Mouse (Mus musculus) kidney, embryonic 16.5 days (tissue): Measurements from ENCODE around the gene Fam71a. TPM values are rescaled to one million over a fixed set of nuclear protein-coding genes. Genes with fewer than 3 reads are reported as not detected.

Source experiments
- ATAC-seq: fragments of 200-750 bp; cut with Nextera tagmentation; 2 replicates; pipeline ENCODE4 v1.8.0; 2017; ENCODE audit warnings: moderate TSS enrichment; ENCODE audit not compliant: low FRiP score, low TSS enrichment
- H3K27ac ChIP-seq: fragments of 300-500 bp; sonication (generic); 2 replicates; pipeline ENCODE4 v1.5.1; 2014; ENCODE audit warnings: low read length
- H3K27me3 ChIP-seq: fragments of 300-500 bp; sonication (generic); 2 replicates; pipeline ENCODE4 v1.6.1; 2014; ENCODE audit warnings: low read length, control low read depth, mixed read lengths; ENCODE audit not compliant: insufficient read depth
- H3K36me3 ChIP-seq: fragments of 300-500 bp; sonication (generic); 2 replicates; pipeline ENCODE4 v1.6.1; 2014; ENCODE audit warnings: low read length, control low read depth, mixed read lengths; ENCODE audit not compliant: insufficient read depth
- H3K4me1 ChIP-seq: fragments of 300-500 bp; sonication (generic); 2 replicates; pipeline ENCODE4 v1.6.1; 2014; ENCODE audit warnings: low read length, control low read depth, mixed read lengths; ENCODE audit not compliant: insufficient read depth
- H3K4me2 ChIP-seq: fragments of 300-500 bp; sonication (generic); replicated peaks from 2 replicates; pipeline ENCODE4 v1.6.1; 2014; ENCODE audit warnings: low read depth, low read length
- H3K4me3 ChIP-seq: fragments of 300-500 bp; sonication (generic); 2 replicates; pipeline ENCODE4 v1.5.1; 2014; ENCODE audit warnings: mild to moderate bottlenecking, low read length
- H3K9ac ChIP-seq: fragments of 300-500 bp; sonication (generic); replicated peaks from 2 replicates; pipeline ENCODE4 v1.6.1; 2014; ENCODE audit warnings: low read length
- H3K9me3 ChIP-seq: fragments of 300-500 bp; sonication (generic); 2 replicates; pipeline ENCODE4 v1.6.1; 2016; ENCODE audit warnings: low read length, control low read depth
- WGBS: fragments of 180-500 bp; shearing (Covaris S2); extraction: QIAGEN DNeasy Blood & Tissue Kit; methylation state at CpG from one replicate; pipeline ENCODE4 v1.1.7; 2014; 5-methylcytosine and 5-hydroxymethylcytosine counted together
- polyA plus RNA-seq: library from polyadenylated mRNA; unstranded; fragments of >200 nt; fragmentation: Nextera tagmentation; extraction: Ambion mirVana; gene quantifications from 2 replicates; pipeline ENCODE4 v1.2.1, GENCODE M21; 2015

Fam71a gene
- polyA plus RNA-seq, 1 experiment from 2014 or later, result not detected

DNA sequence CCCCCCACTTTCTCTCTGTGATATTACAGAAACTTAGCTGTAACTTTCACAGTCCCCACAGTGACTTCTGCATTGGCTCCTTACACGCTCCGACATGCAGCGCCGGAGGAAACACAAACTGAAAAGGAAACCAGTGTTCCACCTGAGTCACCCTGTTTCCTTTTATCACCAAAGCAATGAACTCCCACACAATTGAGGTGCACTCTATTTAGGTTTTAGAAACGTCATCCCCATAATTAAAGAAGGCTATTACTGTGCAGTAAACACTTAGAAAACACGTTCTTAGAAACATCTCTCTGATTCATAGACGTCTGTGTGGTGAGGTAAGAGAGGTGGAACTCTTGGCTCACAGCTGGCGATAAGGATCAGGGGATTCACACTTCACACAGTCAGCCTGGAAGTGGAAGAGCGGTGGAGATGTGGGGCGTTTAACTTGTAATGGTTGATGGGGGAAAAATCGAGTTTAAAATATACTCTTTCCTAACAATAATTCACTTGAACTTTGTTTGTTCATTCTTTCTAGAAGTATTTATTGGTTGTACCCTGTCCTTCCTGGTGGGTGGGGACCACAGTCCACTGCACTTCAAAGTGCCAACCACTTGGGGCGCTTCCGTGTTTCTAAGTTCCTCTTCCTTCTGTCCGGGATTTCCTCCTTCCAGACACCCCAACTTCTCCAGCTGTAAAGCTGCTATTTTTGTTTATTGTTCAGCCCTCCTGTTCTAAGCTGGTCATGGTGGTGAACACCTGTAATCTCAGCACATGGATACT lies 29.2 kb upstream of the Fam71a start:
- Histone ChIP-seq H3K9me3 (no peaks in the 10 kb centered on the region), H3K27me3 (peaks cover 3% of the 10 kb centered on the region; the same call in 1 of the 2 replicates), H3K27ac (no peak overlapping the region), H3K9ac (no peak overlapping the region), H3K4me1 (peaks cover 10% of the 10 kb centered on the region; the same call in 1 of the 2 replicates), H3K4me2 (peak overlapping the region; percentile 11; the same call in 1 of the 2 replicates), H3K4me3 (no peak overlapping the region), H3K36me3 (no peaks in the 10 kb centered on the region)
- WGBS, result 7% methylated on average over 14 of the region's 14 CpGs
- peak; percentile 58; the same call in 1 of the 2 replicates for ATAC-seq

DNA sequence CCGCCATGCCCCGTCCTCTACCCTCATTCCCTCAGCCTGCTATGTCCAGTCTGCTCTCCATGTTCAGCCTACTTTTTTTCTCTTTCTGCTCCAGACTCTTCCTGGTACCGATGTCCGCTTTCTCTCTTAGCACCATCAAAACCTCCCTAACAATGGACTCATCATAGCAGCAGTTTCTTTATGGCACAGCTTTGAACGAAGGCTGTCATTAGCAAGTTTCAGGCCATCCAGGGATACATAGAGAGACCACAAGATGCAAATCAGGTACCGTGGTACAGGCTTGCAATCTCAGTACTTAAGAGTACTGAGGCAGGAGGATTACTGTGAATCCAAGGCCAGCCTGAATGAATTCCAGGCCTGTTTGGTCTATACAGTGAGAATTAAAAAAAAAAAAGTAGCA lies 28.1 kb upstream of the Fam71a start:
- Histone ChIP-seq H3K27me3 (peaks cover 10% of the 10 kb centered on the region; the same call in 1 of the 2 replicates), H3K9ac (no peak overlapping the region), H3K4me1 (peaks cover 10% of the 10 kb centered on the region; the same call in 1 of the 2 replicates), H3K9me3 (no peaks in the 10 kb centered on the region), H3K27ac (no peak overlapping the region), H3K4me2 (no peak overlapping the region), H3K36me3 (no peaks in the 10 kb centered on the region), H3K4me3 (no peak overlapping the region)
- 86% methylated on average over 6 of the region's 6 CpGs for WGBS
- ATAC-seq, result no peak

DNA sequence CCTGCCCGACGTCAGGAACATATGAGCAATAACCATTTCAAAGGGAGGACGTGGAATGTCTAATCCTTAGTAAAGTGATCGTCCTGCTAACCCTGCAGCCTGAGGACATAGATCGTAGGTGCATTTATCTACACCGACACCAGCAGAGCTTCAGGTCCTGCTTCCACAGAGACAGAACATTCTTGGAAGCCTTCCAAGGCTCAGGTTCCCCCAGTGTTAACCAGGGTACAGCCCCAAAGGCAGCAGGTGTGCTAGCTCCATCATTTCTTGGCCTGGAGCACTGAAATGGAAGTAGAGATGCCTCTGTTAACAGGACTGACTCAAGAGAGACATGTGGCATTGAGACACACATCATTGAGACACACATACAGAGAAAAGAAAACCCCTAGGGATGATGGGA lies 27.6 kb upstream of the Fam71a start:
- Histone ChIP-seq H3K9me3 (no peaks in the 10 kb centered on the region), H3K4me2 (no peak overlapping the region), H3K4me1 (peaks cover 10% of the 10 kb centered on the region; the same call in 1 of the 2 replicates), H3K27ac (no peak overlapping the region), H3K9ac (no peak overlapping the region), H3K27me3 (peaks cover 15% of the 10 kb centered on the region; the same call in 1 of the 2 replicates), H3K36me3 (no peaks in the 10 kb centered on the region), H3K4me3 (no peak overlapping the region)
- WGBS, result 57% methylated on average over 6 of the region's 6 CpGs
- no peak for ATAC-seq

DNA sequence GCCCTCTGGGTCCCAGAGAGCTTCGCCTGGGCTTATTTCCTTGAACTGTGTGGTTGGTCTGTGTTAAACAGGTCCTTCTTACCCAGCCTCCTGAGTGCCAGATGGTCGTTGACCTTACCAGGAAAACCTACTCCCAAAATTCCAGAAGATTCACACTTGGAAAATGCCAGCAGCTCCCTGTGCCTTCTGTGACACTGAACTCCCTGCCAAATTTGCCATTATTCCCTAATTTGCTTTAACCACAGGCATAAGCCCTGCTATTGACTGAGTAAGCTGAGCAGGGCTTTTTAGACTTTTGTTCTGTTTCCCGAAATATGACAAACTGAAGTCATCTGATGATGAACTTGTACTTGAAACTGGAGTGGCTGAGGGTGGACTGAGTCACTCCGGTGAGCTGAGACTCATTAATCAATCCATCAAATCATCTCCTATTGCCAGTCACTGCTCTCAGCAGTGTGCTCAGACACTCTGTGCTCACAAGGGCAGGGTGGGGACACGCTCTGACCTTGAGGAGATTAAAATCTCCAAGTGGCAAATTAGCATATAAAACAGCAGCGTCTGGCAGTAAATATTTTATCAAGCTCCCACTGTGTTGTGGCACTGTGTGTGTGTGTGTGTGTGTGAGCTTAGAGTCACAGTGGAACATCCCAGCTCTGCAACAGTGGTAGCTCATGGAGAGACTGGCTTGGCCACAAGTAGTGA lies 25.2 kb upstream of the Fam71a start:
- Histone ChIP-seq H3K36me3 (no peaks in the 10 kb centered on the region), H3K27me3 (peaks cover 34% of the 10 kb centered on the region), H3K4me3 (no peak overlapping the region), H3K9ac (no peak overlapping the region), H3K4me1 (peaks cover 30% of the 10 kb centered on the region), H3K9me3 (no peaks in the 10 kb centered on the region), H3K27ac (no peak overlapping the region), H3K4me2 (no peak overlapping the region)
- ATAC-seq, result no peak
- WGBS, result 45% methylated on average over 6 of the region's 6 CpGs

DNA sequence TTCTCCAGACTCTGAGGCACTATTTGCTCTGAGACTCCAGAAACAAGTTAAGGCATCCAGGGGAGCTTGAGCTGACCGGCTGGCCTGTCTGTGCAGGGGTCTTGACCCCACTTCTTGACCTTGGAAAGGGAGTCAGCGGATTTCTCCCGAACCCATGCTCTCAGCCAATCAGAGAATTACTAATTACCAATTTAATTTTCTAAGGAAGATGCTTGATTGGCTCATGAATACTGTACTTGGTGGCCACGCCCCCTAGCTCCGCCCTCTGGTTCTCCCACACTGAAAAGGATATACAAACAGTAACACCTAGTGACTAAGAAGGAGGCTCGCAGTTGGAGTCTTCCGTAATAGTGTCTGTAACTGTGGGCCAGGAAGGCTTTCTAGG lies 21.8 kb upstream of the Fam71a start:
- Histone ChIP-seq H3K9ac (no peak overlapping the region), H3K4me1 (peaks cover 39% of the 10 kb centered on the region), H3K9me3 (no peaks in the 10 kb centered on the region), H3K27me3 (peaks cover 44% of the 10 kb centered on the region), H3K36me3 (no peaks in the 10 kb centered on the region), H3K27ac (peak overlapping the region; percentile 28; the same call in 1 of the 2 replicates), H3K4me2 (peak overlapping the region; percentile 98), H3K4me3 (peak overlapping the region; percentile 62)
- ATAC-seq, result no peak
- WGBS, result 5% methylated on average over 7 of the region's 7 CpGs

DNA sequence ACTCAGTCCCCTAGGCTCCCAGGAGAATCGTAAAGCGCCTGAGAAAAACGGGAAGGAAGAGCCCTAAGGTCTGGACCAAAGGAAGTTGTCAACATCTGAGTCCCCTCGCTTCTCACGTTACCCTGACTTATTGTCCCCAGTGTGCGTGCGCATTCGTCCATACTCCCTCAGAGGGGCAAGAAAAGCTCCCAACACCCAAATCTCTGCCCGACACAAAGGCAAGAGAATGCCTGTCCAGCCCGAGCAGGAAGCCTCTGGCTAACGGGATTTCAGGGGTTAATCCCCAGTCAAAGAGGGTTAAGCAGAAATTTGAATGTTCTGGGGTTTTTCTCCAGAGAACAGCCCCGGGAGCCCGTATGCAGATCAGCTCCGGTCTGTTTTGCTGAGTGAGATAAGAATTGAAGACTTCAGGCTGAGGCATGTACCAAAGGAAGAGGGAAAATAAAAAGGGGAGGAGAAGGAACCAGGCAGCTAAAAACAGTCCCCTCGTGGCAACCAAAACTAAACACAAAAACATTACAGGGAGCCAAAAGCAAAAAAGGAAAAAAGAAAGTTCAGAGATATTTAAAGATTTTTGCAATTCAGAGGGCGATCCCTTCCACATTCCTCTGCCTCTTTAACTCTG lies 21.3 kb upstream of the Fam71a start:
- Histone ChIP-seq H3K36me3 (no peaks in the 10 kb centered on the region), H3K27me3 (peaks cover 48% of the 10 kb centered on the region), H3K4me1 (peaks cover 39% of the 10 kb centered on the region), H3K9me3 (no peaks in the 10 kb centered on the region), H3K9ac (peak overlapping the region; percentile 8), H3K4me2 (peak overlapping the region; percentile 98), H3K4me3 (peak overlapping the region; percentile 62), H3K27ac (peak overlapping the region; percentile 28; the same call in 1 of the 2 replicates)
- under 1% methylated on average over 16 of the region's 16 CpGs for WGBS
- ATAC-seq, result no peak

DNA sequence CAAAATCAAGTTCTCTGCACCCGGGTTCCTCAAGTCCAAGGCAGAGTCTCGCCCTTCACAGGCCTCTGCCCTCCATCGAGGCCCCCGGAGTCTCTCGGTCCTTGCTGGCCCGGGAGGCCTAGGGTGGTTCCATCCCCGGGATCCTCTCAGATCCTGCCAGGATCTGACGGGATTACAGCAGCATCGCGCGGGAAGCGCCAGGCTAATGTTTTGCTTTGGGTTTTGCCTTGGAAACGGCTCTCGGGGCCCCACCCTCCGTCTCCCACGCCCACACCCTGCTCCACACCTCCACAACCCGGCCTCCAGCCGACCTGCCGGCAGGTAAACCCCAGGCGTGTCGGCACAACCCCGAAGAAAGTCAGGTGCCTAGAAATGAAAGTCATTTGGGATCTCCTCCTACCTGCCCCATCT lies 20.2 kb upstream of the Fam71a start:
- Histone ChIP-seq H3K4me2 (peak overlapping the region; percentile 98), H3K36me3 (no peaks in the 10 kb centered on the region), H3K27me3 (peaks cover 48% of the 10 kb centered on the region), H3K4me3 (peak overlapping the region; percentile 62), H3K27ac (no peak overlapping the region), H3K9ac (peak overlapping the region; percentile 47), H3K9me3 (no peaks in the 10 kb centered on the region), H3K4me1 (peaks cover 47% of the 10 kb centered on the region)
- under 1% methylated on average over 22 of the region's 22 CpGs for WGBS
- ATAC-seq, result no peak

DNA sequence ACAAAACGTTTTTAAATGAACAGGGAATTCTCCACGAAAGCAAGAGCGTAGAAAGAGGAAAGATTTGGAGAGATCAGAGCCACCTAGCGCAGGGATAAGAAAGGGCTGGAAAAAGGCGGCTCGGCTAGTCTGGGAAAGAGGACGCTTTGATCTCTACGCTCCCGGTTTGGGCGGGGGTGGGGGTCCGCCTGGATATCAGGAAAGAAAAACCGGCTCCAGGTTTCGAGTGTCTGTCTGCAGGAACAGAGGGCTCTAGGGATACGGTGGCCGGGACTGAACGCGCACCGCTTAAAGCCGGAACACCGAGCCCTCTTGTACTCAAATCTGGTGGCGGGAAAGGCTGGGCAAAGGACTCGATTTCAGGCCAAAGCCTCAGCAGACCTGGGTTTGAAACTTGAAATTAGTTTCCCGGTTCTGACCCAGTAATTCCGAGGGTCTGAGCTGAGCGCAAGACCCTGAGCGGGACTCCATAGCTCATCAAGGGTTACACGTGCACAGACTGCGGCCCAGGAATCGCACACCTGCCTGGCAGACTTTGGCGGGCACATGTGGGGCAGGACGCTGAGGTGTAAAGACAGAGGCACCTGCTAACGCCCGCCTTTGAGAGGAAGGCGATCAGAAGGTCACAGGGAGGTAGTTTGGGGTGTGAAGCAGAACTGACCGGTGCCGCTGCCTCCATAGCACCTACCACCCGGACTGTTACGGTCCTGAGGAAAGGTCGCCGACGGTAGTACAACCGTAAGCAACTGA lies 19.6 kb upstream of the Fam71a start:
- Histone ChIP-seq H3K4me3 (peak overlapping the region; percentile 62), H3K36me3 (no peaks in the 10 kb centered on the region), H3K9ac (peak overlapping the region; percentile 76), H3K27ac (0 out of 2 replicates have a peak overlapping the region, but pooled peaks have one; percentile 5), H3K4me2 (peak overlapping the region; percentile 98), H3K9me3 (no peaks in the 10 kb centered on the region), H3K4me1 (peaks cover 53% of the 10 kb centered on the region), H3K27me3 (peaks cover 50% of the 10 kb centered on the region)
- no peak for ATAC-seq
- under 1% methylated on average over 42 of the region's 42 CpGs for WGBS
